17 mouse cellular contexts compared by ENCODE assay signal in the genomic region with DNA sequence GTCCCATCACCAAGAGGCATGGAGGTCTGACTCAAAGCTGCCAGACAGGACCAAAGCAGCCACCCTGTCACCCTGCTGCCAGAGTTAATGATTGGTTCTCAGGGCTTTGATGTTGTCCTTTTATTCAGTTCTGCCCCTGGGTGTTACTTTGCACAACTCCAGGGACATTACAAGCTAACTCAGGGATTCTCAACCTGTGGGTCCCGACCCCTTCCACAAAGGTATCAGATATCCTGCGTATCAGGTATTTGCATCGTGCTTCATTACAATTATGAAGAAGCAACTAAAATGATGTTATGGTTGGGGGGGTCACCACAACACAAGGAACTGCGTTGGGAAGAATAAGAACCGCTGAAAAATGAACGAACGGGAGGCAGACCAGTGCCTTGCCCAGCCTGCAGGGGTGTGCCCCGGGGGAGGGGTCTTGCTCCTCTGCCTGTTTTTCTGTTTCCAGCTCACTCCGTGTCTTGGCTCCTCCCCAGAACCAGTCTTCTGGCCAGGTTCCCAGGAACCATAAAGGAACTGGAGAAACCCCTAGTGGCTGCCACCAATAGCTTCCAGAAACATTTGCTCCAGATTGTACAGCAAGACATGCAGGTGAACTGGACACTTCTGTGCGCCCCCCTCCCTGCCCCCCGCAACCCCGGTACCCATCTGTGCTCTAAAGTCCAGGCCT. TPM values are rescaled to one million over a fixed set of nuclear protein-coding genes. Genes with fewer than 3 reads are reported as not detected.
DNase-seq lines count a peak whose midpoint lies in the region; ATAC-seq and TF ChIP-seq lines count a peak whose summit lies in the region.
"Had no signal": no experiment of that assay in that cellular context is flagged by ENCODE, and none has a peak within 500 bp of the region (broad histone marks: within the 10 kb centered on the region; RNA-seq: fewer than 3 reads in every experiment).

No protein-coding gene starts in this region.

- no peaks in the 10 kb centered on the region for H3K27me3 ChIP-seq in kidney, adult 2 months (replicated peaks; ENCODE audit: control insufficient read depth, insufficient read depth, low read length)
- peaks cover 57% of the 10 kb centered on the region for H3K27me3 ChIP-seq in kidney, embryonic 15.5 days

- H3K4me3 ChIP-seq in kidney, adult 2 months (ENCODE audit: insufficient read depth, low read depth, low read length), result no peak overlapping the region
- H3K4me3 ChIP-seq in kidney, embryonic 15.5 days (replicated peaks), result no peak overlapping the region
- H3K4me3 ChIP-seq: forebrain, embryonic 13.5 days; heart, embryonic 13.5 days; stomach, embryonic 15.5 days had no signal

- WGBS in kidney, adult 2 months, result 32% methylated on average over 12 of the region's 12 CpGs
- WGBS in kidney, embryonic 15.5 days, result 44% methylated on average over 12 of the region's 12 CpGs

- no peak overlapping the region for H3K27ac ChIP-seq in kidney, adult 2 months (ENCODE audit: insufficient read depth, low read depth, low read length)
- H3K27ac ChIP-seq in kidney, embryonic 15.5 days, result no peak overlapping the region
- H3K27ac ChIP-seq: forebrain, embryonic 13.5 days; hindbrain, embryonic 14.5 days; liver, embryonic 14.5 days; stomach, embryonic 15.5 days had no signal

- ATAC-seq in kidney, embryonic 15.5 days (replicated peaks; ENCODE audit: low FRiP score), result no peak
- no peak for ATAC-seq in erythroblast, adult 5-6 weeks (replicated peaks; ENCODE audit: low FRiP score, poor library complexity, severe bottlenecking)
- ATAC-seq: activated CD4-positive, CD25-positive, alpha-beta regulatory T cell, adult 4 months; forebrain, embryonic 13.5 days had no signal

- no peak overlapping the region for H3K9ac ChIP-seq in kidney, embryonic 15.5 days
- H3K9ac ChIP-seq: forebrain, embryonic 13.5 days; heart, embryonic 13.5 days; hindbrain, embryonic 14.5 days; liver, embryonic 14.5 days; stomach, embryonic 15.5 days had no signal

- H3K9me3 ChIP-seq in kidney, embryonic 15.5 days (replicated peaks), result no peaks in the 10 kb centered on the region
- H3K9me3 ChIP-seq: forebrain, embryonic 13.5 days; heart, embryonic 13.5 days; stomach, embryonic 15.5 days had no signal

- no peak for TF ChIP-seq CTCF in kidney, adult 2 months (conservative IDR thresholded peaks at IDR 0.05; ENCODE audit: insufficient read depth, insufficient read length, low read depth, low read length)

- peak; percentile 63 to 70 for DNase-seq in cerebellum, postnatal 10 days
- DNase-seq in cerebellum, postnatal 14 days, result no peak
- DNase-seq in kidney, adult 2 months, result peak; percentile 81
- DNase-seq in 3T3-L1 (ENCODE audit: low read depth, low spot score), result peak; percentile 74
- DNase-seq in kidney, postnatal 14 days, result peak; percentile 81
- DNase-seq in gastrocnemius, postnatal 14 days, result no peak
- DNase-seq: cerebellum, adult 9-10 months; gastrocnemius, postnatal 10 days had no signal

- H3K36me3 ChIP-seq in kidney, adult 2 months (ENCODE audit: control insufficient read depth, insufficient read depth, low read length), result no peaks in the 10 kb centered on the region
- H3K36me3 ChIP-seq in kidney, embryonic 15.5 days, result no peaks in the 10 kb centered on the region
- H3K36me3 ChIP-seq: heart, embryonic 13.5 days; stomach, embryonic 15.5 days had no signal

- no peak for TF ChIP-seq POLR2A in kidney, adult 2 months (IDR thresholded peaks at IDR 0.05; ENCODE audit: low read depth, low read length)

- H3K4me1 ChIP-seq in kidney, adult 2 months (ENCODE audit: control insufficient read depth, insufficient read depth, low read length), result peaks cover 33% of the 10 kb centered on the region
- H3K4me1 ChIP-seq in kidney, embryonic 15.5 days, result peaks cover 88% of the 10 kb centered on the region

- no peak overlapping the region for H3K4me2 ChIP-seq in kidney, embryonic 15.5 days
- H3K4me2 ChIP-seq: forebrain, embryonic 13.5 days; hindbrain, embryonic 14.5 days; stomach, embryonic 15.5 days had no signal

- intact Hi-C loops in gastrocnemius, postnatal 14 days (cut with DNase I; ENCODE audit: low total_unique reads), result loop anchor here (2.0 kb wide), 1 partner anchor 31 kb away; no protein-coding TSS in a partner anchor

RNA-seq across cellular contexts. Expression of a gene that starts 10.8 kb away (rescaled TPM):
- polyA plus RNA-seq in kidney, adult 2 months (2012; rRNA removed), result 42.9 and 50.5 TPM in 2 replicates
- polyA plus RNA-seq in kidney, embryonic 15.5 days (2015; fragmentation: Nextera tagmentation; extraction: Ambion mirVana), result 16.8 and 17.8 TPM in 2 replicates
- total RNA-seq in erythroblast, adult 5-6 weeks (2015; ENCODE audit: low replicate concordance), result not detected in 2 replicates
- total RNA-seq in erythroblast, adult 5-6 weeks (2017; ENCODE audit: low replicate concordance), result not detected in 2 replicates
- total RNA-seq in gastrocnemius, postnatal 14 days (2021), result 10 to 100 TPM; 12.8 to 23.8 TPM
- total RNA-seq: megakaryocyte-erythroid progenitor cell, adult 5-6 weeks had no signal
- polyA plus RNA-seq: activated CD4-positive, CD25-positive, alpha-beta regulatory T cell, adult 4 months had no signal

RNA-seq across cellular contexts. Expression of a gene that starts 14.7 kb away (rescaled TPM):
- polyA plus RNA-seq in kidney, adult 2 months (2012; rRNA removed), result 48.5 and 56.2 TPM in 2 replicates
- polyA plus RNA-seq in kidney, embryonic 15.5 days (2015; fragmentation: Nextera tagmentation; extraction: Ambion mirVana), result 19.5 and 22.9 TPM in 2 replicates
- 121 and 131 TPM in 2 replicates for total RNA-seq in erythroblast, adult 5-6 weeks (2015; ENCODE audit: low replicate concordance)
- total RNA-seq in erythroblast, adult 5-6 weeks (2017; ENCODE audit: low replicate concordance), result 287 and 456 TPM in 2 replicates
- 10 to 100 TPM; 22.7 to 46.6 TPM for total RNA-seq in gastrocnemius, postnatal 14 days (2021)
- polyA plus RNA-seq: activated CD4-positive, CD25-positive, alpha-beta regulatory T cell, adult 4 months had no signal

RNA-seq across cellular contexts. Expression of a gene that starts 21.0 kb away (rescaled TPM):
- polyA plus RNA-seq in kidney, adult 2 months (2012; rRNA removed), result 0.13 and 0.15 TPM in 2 replicates
- 5.5 and 7.0 TPM in 2 replicates for polyA plus RNA-seq in kidney, embryonic 15.5 days (2015; fragmentation: Nextera tagmentation; extraction: Ambion mirVana)
- total RNA-seq in erythroblast, adult 5-6 weeks (2015; ENCODE audit: low replicate concordance), result not detected in 2 replicates
- total RNA-seq in erythroblast, adult 5-6 weeks (2017; ENCODE audit: low replicate concordance), result not detected in 2 replicates
- total RNA-seq in gastrocnemius, postnatal 14 days (2021), result not detected
- total RNA-seq: megakaryocyte-erythroid progenitor cell, adult 5-6 weeks had no signal
- polyA plus RNA-seq: activated CD4-positive, CD25-positive, alpha-beta regulatory T cell, adult 4 months had no signal

RNA-seq across cellular contexts. Expression of a gene that starts 50.1 kb away (rescaled TPM):
- polyA plus RNA-seq in kidney, adult 2 months (2012; rRNA removed), result 164 and 208 TPM in 2 replicates
- 31.9 and 40.0 TPM in 2 replicates for polyA plus RNA-seq in kidney, embryonic 15.5 days (2015; fragmentation: Nextera tagmentation; extraction: Ambion mirVana)
- 0.58 and 10.9 TPM in 2 replicates for total RNA-seq in erythroblast, adult 5-6 weeks (2015; ENCODE audit: low replicate concordance)
- total RNA-seq in erythroblast, adult 5-6 weeks (2017; ENCODE audit: low replicate concordance), result 1.8 and 2.6 TPM in 2 replicates
- total RNA-seq in gastrocnemius, postnatal 14 days (2021), result 10 to 100 TPM; 32.2 to 34.1 TPM

RNA-seq across cellular contexts. Expression of a gene that starts 58.0 kb away (rescaled TPM):
- polyA plus RNA-seq in kidney, adult 2 months (2012; rRNA removed), result 2.8 and 4.3 TPM in 2 replicates
- polyA plus RNA-seq in kidney, embryonic 15.5 days (2015; fragmentation: Nextera tagmentation; extraction: Ambion mirVana), result 91.7 and 93.3 TPM in 2 replicates
- total RNA-seq in erythroblast, adult 5-6 weeks (2015; ENCODE audit: low replicate concordance), result not detected in 2 replicates
- not detected in 2 replicates for total RNA-seq in erythroblast, adult 5-6 weeks (2017; ENCODE audit: low replicate concordance)
- 1 to 10 TPM; 1.7 to 3.4 TPM for total RNA-seq in gastrocnemius, postnatal 14 days (2021)
- total RNA-seq: megakaryocyte-erythroid progenitor cell, adult 5-6 weeks had no signal
- polyA plus RNA-seq: activated CD4-positive, CD25-positive, alpha-beta regulatory T cell, adult 4 months had no signal

Comparison
In these comparisons a context has a peak if more than half of its experiments do, and no peak if none do; other contexts are left out.
1. DNase-seq: peak in cerebellum, postnatal 10 days (2 of 2), kidney, adult 2 months (single experiment), 3T3-L1 (single experiment) and kidney, postnatal 14 days (single experiment); none in cerebellum, postnatal 14 days (0 of 2) and gastrocnemius, postnatal 14 days (single experiment).
2. RNA of a gene that starts 10.8 kb away (total RNA-seq): 12.8 to 23.8 TPM in gastrocnemius, postnatal 14 days; not detected in erythroblast, adult 5-6 weeks; every median in the first group is over 10 times any median in the second.